Mouse (Mus musculus) E14TG2a.4 (cell line): Measurements from ENCODE around the gene Chrna9.

Experiments
- CTCF ChIP-seq: conservative IDR thresholded peaks from 2 replicates; pipeline ENCODE4 v1.5.1; 2014; ENCODE audit warnings: low read length
- POU5F1 ChIP-seq: IDR thresholded peaks from 2 replicates; pipeline ENCODE4 v1.6.1; 2014; ENCODE audit warnings: low read length, borderline replicate concordance

- TF ChIP-seq CTCF (no peak), POU5F1 (no peak)
Observed at GRCm38 (mm10) chr5:65909321-65909720, 25.4 kb upstream of the Chrna9 start.
